Mouse (Mus musculus): ENCODE measurements at regions not wholly inside any gene's neighbourhood (a gene's known extent, or its start where the extent isn't known, plus 50 kb on each side); places are given as distances from the start of the nearest gene placed in this dataset.
A peak's percentile ranks its signal among the peaks of the same experiment; 100 is the strongest.

DNA sequence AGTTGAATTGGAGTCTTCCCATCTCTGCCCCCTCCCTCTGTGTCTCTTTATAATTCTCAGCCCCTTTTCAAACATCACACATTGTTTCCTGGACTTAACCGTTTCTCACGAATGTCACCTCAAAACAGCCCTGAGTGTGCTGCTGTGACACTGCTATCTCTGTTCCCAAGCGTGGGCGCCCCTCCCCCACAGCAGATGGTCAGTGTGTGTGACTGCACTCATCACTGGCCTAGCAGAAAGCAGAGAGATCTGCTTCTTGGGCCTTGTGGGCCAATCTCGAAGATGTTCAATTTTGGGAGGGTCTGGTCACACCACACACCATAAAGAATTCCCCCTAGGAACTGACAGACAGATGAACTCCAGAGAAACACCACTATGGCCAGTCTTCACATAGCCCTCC, 253.3 kb upstream of the Arid1b start:
- no peak for ATAC-seq
- 0 out of 2 replicates have a peak, but pooled peaks cover 2% of the 10 kb centered on the region for H3K4me1 ChIP-seq (ENCODE audit: control insufficient read depth, insufficient read depth, low read length)
- 35% methylated on average over 5 of the region's 5 CpGs for WGBS
- no peak overlapping the region for H3K4me3 ChIP-seq (ENCODE audit: low read length)
- no peaks in the 10 kb centered on the region for H3K36me3 ChIP-seq (ENCODE audit: control insufficient read depth, insufficient read depth, low read length)
- no peaks in the 10 kb centered on the region for H3K27me3 ChIP-seq (replicated peaks; ENCODE audit: control insufficient read depth, insufficient read depth, low read length)
- H3K9ac ChIP-seq (ENCODE audit: low read depth, low read length): no peak overlapping the region
- no peak overlapping the region for H3K4me2 ChIP-seq (ENCODE audit: low read depth, low read length)
- no peak overlapping the region for H3K27ac ChIP-seq (ENCODE audit: low read length)
- no peaks in the 10 kb centered on the region for H3K9me3 ChIP-seq (ENCODE audit: control insufficient read depth, low read length)

DNA sequence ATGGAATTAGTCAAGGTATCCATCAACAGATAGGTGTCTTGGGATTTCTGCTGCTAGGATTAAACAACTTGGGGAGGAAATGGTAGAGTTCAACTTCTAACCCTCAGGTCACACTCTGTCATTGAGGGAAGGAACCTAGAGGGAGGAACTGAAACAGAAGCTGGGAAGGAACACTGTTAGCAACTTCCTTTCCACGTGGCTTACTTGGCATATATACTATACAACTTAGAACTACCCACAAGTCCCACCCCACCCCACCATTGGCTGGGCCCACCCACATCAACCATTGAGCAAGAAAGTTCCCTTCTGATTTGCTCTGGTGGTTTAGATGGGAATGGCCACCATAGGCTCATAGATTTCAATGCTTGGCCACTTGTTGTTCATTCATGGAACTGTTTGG, 251.8 kb upstream of the Arid1b start:
- Histone ChIP-seq H3K4me3 (ENCODE audit: low read length) (no peak overlapping the region), H3K27me3 (replicated peaks; ENCODE audit: control insufficient read depth, insufficient read depth, low read length) (no peaks in the 10 kb centered on the region), H3K27ac (ENCODE audit: low read length) (no peak overlapping the region), H3K36me3 (ENCODE audit: control insufficient read depth, insufficient read depth, low read length) (no peaks in the 10 kb centered on the region), H3K9ac (ENCODE audit: low read depth, low read length) (no peak overlapping the region), H3K4me1 (ENCODE audit: control insufficient read depth, insufficient read depth, low read length) (0 out of 2 replicates have a peak, but pooled peaks cover 2% of the 10 kb centered on the region), H3K9me3 (ENCODE audit: control insufficient read depth, low read length) (no peaks in the 10 kb centered on the region), H3K4me2 (ENCODE audit: low read depth, low read length) (no peak overlapping the region)
- WGBS: 63% methylated on average over 1 of the region's 1 CpGs
- ATAC-seq: no peak

DNA sequence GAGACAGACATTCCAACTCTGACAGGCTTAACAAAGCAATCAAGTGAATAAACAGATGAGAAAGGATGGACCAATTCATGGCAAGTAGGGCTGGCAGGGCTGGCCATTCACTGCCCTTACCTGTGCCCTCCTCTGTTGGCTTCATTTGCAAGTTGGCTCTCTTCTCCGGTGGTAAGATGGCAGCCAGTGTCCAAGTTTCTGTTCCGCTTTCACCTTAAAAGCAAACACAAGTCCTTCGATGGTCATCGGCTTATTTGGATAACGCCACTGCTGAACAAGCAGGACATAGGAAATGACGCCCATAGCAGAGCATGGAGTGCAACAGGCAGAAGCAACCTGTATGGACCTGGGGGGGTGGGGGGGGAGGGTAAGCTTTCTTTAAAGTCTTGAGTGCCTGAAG, 231.2 kb upstream of the Arid1b start:
- Histone ChIP-seq H3K9me3 (ENCODE audit: control insufficient read depth, low read length) (no peaks in the 10 kb centered on the region), H3K36me3 (ENCODE audit: control insufficient read depth, insufficient read depth, low read length) (no peaks in the 10 kb centered on the region), H3K9ac (ENCODE audit: low read depth, low read length) (no peak overlapping the region), H3K4me3 (ENCODE audit: low read length) (no peak overlapping the region), H3K27me3 (replicated peaks; ENCODE audit: control insufficient read depth, insufficient read depth, low read length) (no peaks in the 10 kb centered on the region), H3K4me1 (ENCODE audit: control insufficient read depth, insufficient read depth, low read length) (no peaks in the 10 kb centered on the region), H3K4me2 (ENCODE audit: low read depth, low read length) (no peak overlapping the region), H3K27ac (ENCODE audit: low read length) (no peak overlapping the region)
- ATAC-seq: no peak
- WGBS: 87% methylated on average over 6 of the region's 6 CpGs

DNA sequence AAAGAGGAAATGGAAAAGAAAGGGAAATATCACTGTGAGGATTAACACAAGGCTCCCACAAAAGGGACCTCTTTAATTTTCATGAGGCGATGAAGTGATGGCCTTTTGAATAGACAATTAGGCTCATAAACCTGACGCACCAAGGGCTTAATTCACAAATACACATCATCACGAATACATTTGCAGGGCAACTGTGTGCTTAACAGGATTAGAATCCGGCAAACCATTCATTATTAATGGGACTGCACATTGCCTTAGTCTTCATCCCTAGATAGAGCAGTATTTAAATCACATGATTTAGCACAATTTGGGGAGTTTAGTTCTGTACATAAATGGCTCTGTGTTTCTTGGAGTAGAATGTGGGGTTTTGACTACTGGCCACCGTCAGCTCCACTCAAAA, 228.4 kb upstream of the Arid1b start:
- no peak for ATAC-seq
- no peak overlapping the region for H3K4me2 ChIP-seq (ENCODE audit: low read depth, low read length)
- no peak overlapping the region for H3K27ac ChIP-seq (ENCODE audit: low read length)
- H3K4me3 ChIP-seq (ENCODE audit: low read length): no peak overlapping the region
- H3K9ac ChIP-seq (ENCODE audit: low read depth, low read length): no peak overlapping the region
- H3K27me3 ChIP-seq (replicated peaks; ENCODE audit: control insufficient read depth, insufficient read depth, low read length): no peaks in the 10 kb centered on the region
- WGBS: 84% methylated on average over 5 of the region's 5 CpGs
- no peaks in the 10 kb centered on the region for H3K4me1 ChIP-seq (ENCODE audit: control insufficient read depth, insufficient read depth, low read length)
- H3K9me3 ChIP-seq (ENCODE audit: control insufficient read depth, low read length): no peaks in the 10 kb centered on the region
- no peaks in the 10 kb centered on the region for H3K36me3 ChIP-seq (ENCODE audit: control insufficient read depth, insufficient read depth, low read length)

- no peaks in the 10 kb centered on the region for H3K4me1 ChIP-seq (ENCODE audit: control insufficient read depth, insufficient read depth, low read length)
- no peak for ATAC-seq
- 91% methylated on average over 5 of the region's 5 CpGs for WGBS
These were observed 226.1 kb upstream of the Arid1b start for GRCm38 (mm10) chr17:4767947-4768522.

DNA sequence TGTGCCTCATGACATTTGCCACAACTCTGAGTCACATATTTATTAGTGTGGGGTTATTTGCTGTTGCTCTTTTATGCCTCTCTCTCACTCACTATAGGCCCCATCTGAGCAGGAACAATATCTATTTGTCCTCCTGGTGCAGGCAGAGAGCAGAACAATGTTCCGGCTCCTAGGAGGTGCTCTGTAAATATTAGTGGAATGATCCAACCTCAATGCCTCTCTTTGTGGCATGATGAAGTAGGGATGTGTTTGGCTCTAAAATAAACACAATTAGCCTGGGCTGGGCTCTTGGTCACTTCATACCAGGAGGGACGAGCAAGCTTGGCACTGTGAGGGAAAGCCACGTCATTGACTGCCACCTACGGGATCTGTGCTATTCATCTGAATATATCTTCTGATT, 224.8 kb upstream of the Arid1b start:
- ATAC-seq: peak; percentile 40; the same call in 1 of the 2 replicates
- H3K27ac ChIP-seq (ENCODE audit: low read length): no peak overlapping the region
- H3K36me3 ChIP-seq (ENCODE audit: control insufficient read depth, insufficient read depth, low read length): no peaks in the 10 kb centered on the region
- no peaks in the 10 kb centered on the region for H3K9me3 ChIP-seq (ENCODE audit: control insufficient read depth, low read length)
- H3K9ac ChIP-seq (ENCODE audit: low read depth, low read length): no peak overlapping the region
- H3K4me2 ChIP-seq (ENCODE audit: low read depth, low read length): no peak overlapping the region
- 46% methylated on average over 4 of the region's 4 CpGs for WGBS
- H3K4me1 ChIP-seq (ENCODE audit: control insufficient read depth, insufficient read depth, low read length): no peaks in the 10 kb centered on the region
- H3K27me3 ChIP-seq (replicated peaks; ENCODE audit: control insufficient read depth, insufficient read depth, low read length): no peaks in the 10 kb centered on the region
- no peak overlapping the region for H3K4me3 ChIP-seq (ENCODE audit: low read length)

More at GRCm38 (mm10) chr17:4767947-4768522, 226.1 kb upstream of the Arid1b start:
- H3K9ac ChIP-seq (ENCODE audit: low read depth, low read length): no peak overlapping the region
- H3K4me2 ChIP-seq (ENCODE audit: low read depth, low read length): no peak overlapping the region
- no peak overlapping the region for H3K27ac ChIP-seq (ENCODE audit: low read length)
- H3K4me3 ChIP-seq (ENCODE audit: low read length): no peak overlapping the region
- no peaks in the 10 kb centered on the region for H3K36me3 ChIP-seq (ENCODE audit: control insufficient read depth, insufficient read depth, low read length)
- no peaks in the 10 kb centered on the region for H3K27me3 ChIP-seq (replicated peaks; ENCODE audit: control insufficient read depth, insufficient read depth, low read length)
- H3K9me3 ChIP-seq (ENCODE audit: control insufficient read depth, low read length): no peaks in the 10 kb centered on the region

GRCm38 (mm10) chr17:4770052-4770451, 224.1 kb upstream of the Arid1b start:
- Histone ChIP-seq H3K27ac (ENCODE audit: low read length) (no peak overlapping the region), H3K9me3 (ENCODE audit: control insufficient read depth, low read length) (no peaks in the 10 kb centered on the region), H3K4me3 (ENCODE audit: low read length) (no peak overlapping the region), H3K36me3 (ENCODE audit: control insufficient read depth, insufficient read depth, low read length) (no peaks in the 10 kb centered on the region), H3K27me3 (replicated peaks; ENCODE audit: control insufficient read depth, insufficient read depth, low read length) (no peaks in the 10 kb centered on the region), H3K4me1 (ENCODE audit: control insufficient read depth, insufficient read depth, low read length) (no peaks in the 10 kb centered on the region), H3K4me2 (ENCODE audit: low read depth, low read length) (no peak overlapping the region), H3K9ac (ENCODE audit: low read depth, low read length) (no peak overlapping the region)
- no peak for ATAC-seq
- 82% methylated on average over 3 of the region's 3 CpGs for WGBS

DNA sequence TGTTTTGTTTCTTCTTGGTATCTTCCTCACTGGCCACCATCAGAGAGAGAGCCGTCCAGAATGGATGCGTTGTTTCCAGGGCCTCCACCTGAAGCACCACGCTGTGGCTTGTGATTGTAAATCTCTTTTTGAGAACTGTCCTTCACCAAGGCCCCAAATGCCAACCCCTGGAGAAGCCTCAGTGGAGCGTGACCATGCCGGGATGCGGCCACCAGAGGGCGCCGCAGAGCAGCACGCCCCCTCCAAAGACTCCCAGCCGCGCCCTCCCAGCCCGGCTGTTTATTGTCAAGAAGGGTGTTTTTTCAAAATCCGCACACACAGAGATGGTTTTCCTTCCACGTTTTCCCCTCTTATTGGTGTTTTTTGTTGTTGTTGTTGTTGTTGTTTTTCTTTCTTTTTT, 216.0 kb upstream of the Arid1b start:
- H3K4me1 ChIP-seq (ENCODE audit: control insufficient read depth, insufficient read depth, low read length): no peaks in the 10 kb centered on the region
- H3K27ac ChIP-seq (ENCODE audit: low read length): no peak overlapping the region
- WGBS: 3% methylated on average over 14 of the region's 14 CpGs
- no peak overlapping the region for H3K9ac ChIP-seq (ENCODE audit: low read depth, low read length)
- peak; percentile 74 for ATAC-seq
- H3K4me2 ChIP-seq (ENCODE audit: low read depth, low read length): 0 out of 2 replicates have a peak overlapping the region, but pooled peaks have one; percentile 24
- no peaks in the 10 kb centered on the region for H3K36me3 ChIP-seq (ENCODE audit: control insufficient read depth, insufficient read depth, low read length)
- no peak overlapping the region for H3K4me3 ChIP-seq (ENCODE audit: low read length)
- H3K27me3 ChIP-seq (replicated peaks; ENCODE audit: control insufficient read depth, insufficient read depth, low read length): no peaks in the 10 kb centered on the region
- H3K9me3 ChIP-seq (ENCODE audit: control insufficient read depth, low read length): no peaks in the 10 kb centered on the region

DNA sequence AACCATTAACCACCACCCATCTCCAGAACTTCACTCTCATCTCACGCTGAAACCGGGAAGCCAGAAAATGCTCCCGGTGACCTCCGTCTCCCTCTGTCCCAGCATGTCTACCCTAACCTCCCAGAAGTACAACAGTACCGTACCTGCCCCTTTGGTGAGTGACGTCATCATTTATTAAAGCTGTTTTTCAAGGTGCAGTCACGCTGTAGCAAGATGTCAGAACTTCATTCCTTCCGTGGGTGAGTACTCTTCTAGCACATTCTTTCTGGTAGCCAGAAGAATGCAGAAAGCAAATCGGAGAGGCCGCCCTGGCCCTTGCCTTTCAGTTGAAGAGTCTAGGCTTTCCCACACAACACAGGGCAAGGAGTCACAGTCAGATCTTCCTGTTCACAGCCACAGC, 215.1 kb upstream of the Arid1b start:
- Histone ChIP-seq H3K4me1 (ENCODE audit: control insufficient read depth, insufficient read depth, low read length) (no peaks in the 10 kb centered on the region), H3K36me3 (ENCODE audit: control insufficient read depth, insufficient read depth, low read length) (no peaks in the 10 kb centered on the region), H3K4me2 (ENCODE audit: low read depth, low read length) (no peak overlapping the region), H3K4me3 (ENCODE audit: low read length) (no peak overlapping the region), H3K9ac (ENCODE audit: low read depth, low read length) (no peak overlapping the region), H3K27me3 (replicated peaks; ENCODE audit: control insufficient read depth, insufficient read depth, low read length) (no peaks in the 10 kb centered on the region), H3K27ac (ENCODE audit: low read length) (no peak overlapping the region), H3K9me3 (ENCODE audit: control insufficient read depth, low read length) (no peaks in the 10 kb centered on the region)
- WGBS: 89% methylated on average over 10 of the region's 10 CpGs
- ATAC-seq: no peak

DNA sequence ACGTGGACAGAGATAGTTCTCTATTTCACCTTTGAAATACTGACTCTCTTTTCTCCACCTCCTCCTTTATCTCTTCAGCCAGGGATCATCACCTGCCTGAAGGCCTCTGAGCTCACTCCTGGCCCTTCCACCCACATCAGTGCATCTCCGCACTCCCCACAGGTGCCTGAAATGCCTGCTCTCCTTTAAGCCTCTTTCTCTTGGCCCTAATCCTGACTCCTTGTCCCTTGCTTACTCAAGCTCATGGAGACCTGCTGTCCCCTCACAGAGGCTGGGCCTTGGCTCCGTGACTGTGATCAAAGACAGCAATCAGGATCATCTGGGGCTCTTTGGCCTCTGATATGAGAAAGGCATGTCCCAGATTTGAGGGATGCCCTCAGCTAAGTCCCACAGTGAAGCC, 212.5 kb upstream of the Arid1b start:
- no peak overlapping the region for H3K4me2 ChIP-seq (ENCODE audit: low read depth, low read length)
- WGBS: 86% methylated on average over 3 of the region's 3 CpGs
- H3K27ac ChIP-seq (ENCODE audit: low read length): no peak overlapping the region
- no peaks in the 10 kb centered on the region for H3K27me3 ChIP-seq (replicated peaks; ENCODE audit: control insufficient read depth, insufficient read depth, low read length)
- H3K36me3 ChIP-seq (ENCODE audit: control insufficient read depth, insufficient read depth, low read length): no peaks in the 10 kb centered on the region
- no peak overlapping the region for H3K4me3 ChIP-seq (ENCODE audit: low read length)
- 0 out of 2 replicates have a peak, but pooled peaks cover 3% of the 10 kb centered on the region for H3K4me1 ChIP-seq (ENCODE audit: control insufficient read depth, insufficient read depth, low read length)
- no peaks in the 10 kb centered on the region for H3K9me3 ChIP-seq (ENCODE audit: control insufficient read depth, low read length)
- no peak overlapping the region for H3K9ac ChIP-seq (ENCODE audit: low read depth, low read length)
- ATAC-seq: no peak

All from intestine, embryonic 16.5 days (tissue).